Mouse (Mus musculus) stomach, postnatal 0 days (tissue): ENCODE data around the gene App. TPM values are rescaled to one million over a fixed set of nuclear protein-coding genes. Genes with fewer than 3 reads are reported as not detected.

Source experiments
- ATAC-seq: fragments of 200-750 bp; cut with Nextera tagmentation; 2 replicates; pipeline ENCODE4 v1.8.0; 2017; ENCODE audit not compliant: low FRiP score, low TSS enrichment
- DNase-seq: peaks from one replicate; pipeline ENCODE4 v3.0.0-alpha.2; 2016; ENCODE audit warnings: low spot score
- H3K27ac ChIP-seq: fragments of 300-500 bp; sonication (generic); replicated peaks from 2 replicates; pipeline ENCODE4 v1.5.1; 2014; ENCODE audit warnings: mild to moderate bottlenecking, control low read depth
- H3K27me3 ChIP-seq: fragments of 300-500 bp; sonication (generic); 2 replicates; pipeline ENCODE4 v1.6.1; 2014; ENCODE audit warnings: low read length; ENCODE audit not compliant: control insufficient read depth, insufficient read depth
- H3K36me3 ChIP-seq: fragments of 300-500 bp; sonication (generic); 2 replicates; pipeline ENCODE4 v1.6.1; 2014; ENCODE audit warnings: low read length, mixed read lengths; ENCODE audit not compliant: control insufficient read depth, insufficient read depth
- H3K4me1 ChIP-seq: fragments of 300-500 bp; sonication (generic); replicated peaks from 2 replicates; pipeline ENCODE4 v1.6.1; 2014; ENCODE audit warnings: antibody characterized with exemption; ENCODE audit not compliant: control insufficient read depth, insufficient read depth
- H3K4me2 ChIP-seq: fragments of 300-500 bp; sonication (generic); replicated peaks from 2 replicates; pipeline ENCODE4 v1.6.1; 2014; ENCODE audit warnings: low read depth, mild to moderate bottlenecking, control low read depth, moderate library complexity
- H3K4me3 ChIP-seq: fragments of 300-500 bp; sonication (generic); 2 replicates; pipeline ENCODE4 v1.5.1; 2014; ENCODE audit warnings: low read depth, low read length, control low read depth
- H3K9ac ChIP-seq: fragments of 300-500 bp; sonication (generic); 2 replicates; pipeline ENCODE4 v1.6.1; 2014; ENCODE audit warnings: mild to moderate bottlenecking, low read length, control low read depth, mixed read lengths
- H3K9me3 ChIP-seq: fragments of 300-500 bp; sonication (generic); 2 replicates; pipeline ENCODE4 v1.6.1; 2016; ENCODE audit warnings: low read length; ENCODE audit not compliant: control insufficient read depth
- CTCF ChIP-seq: IDR thresholded peaks from 2 replicates; pipeline ENCODE4 v1.5.1; 2016; ENCODE audit warnings: antibody characterized with exemption, low read depth, mild to moderate bottlenecking, moderate library complexity
- EP300 ChIP-seq: optimal IDR thresholded peaks from 2 replicates; pipeline ENCODE3; 2016; ENCODE audit warnings: antibody characterized with exemption
- WGBS: fragments of 180-500 bp; shearing (Covaris S2); extraction: QIAGEN DNeasy Blood & Tissue Kit; methylation state at CpG from one replicate; pipeline ENCODE4 v1.1.7; 2014; 5-methylcytosine and 5-hydroxymethylcytosine counted together
- polyA plus RNA-seq: library from polyadenylated mRNA; unstranded; fragments of >200 nt; fragmentation: Nextera tagmentation; extraction: Ambion mirVana; gene quantifications from 2 replicates; pipeline ENCODE4 v1.2.1, GENCODE M21; 2015

Gene App
- polyA plus RNA-seq, 1 experiment from 2014 or later: 156 TPM

DNA sequence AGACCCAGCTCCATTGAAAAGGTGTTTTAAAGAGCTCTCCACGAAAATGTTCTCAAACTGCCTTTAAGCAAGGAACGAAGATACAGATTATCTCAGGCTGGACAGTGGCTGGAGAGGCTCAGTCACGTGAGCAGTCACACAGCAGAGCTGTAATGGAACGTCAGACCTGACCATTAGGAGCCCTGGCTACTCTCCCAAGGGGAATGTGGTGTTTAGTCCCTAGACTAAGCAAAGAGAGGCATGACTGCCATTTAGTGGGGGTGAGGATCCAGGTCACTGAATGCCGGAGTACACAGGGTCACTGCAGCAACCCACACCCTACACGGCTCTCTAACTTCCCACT is 199.4 kb downstream of the App start:
- ATAC-seq (no peak), DNase-seq (no peak)
- H3K4me1 ChIP-seq: no peaks in the 10 kb centered on the region
- no peaks in the 10 kb centered on the region for H3K27me3 ChIP-seq
- H3K27ac ChIP-seq: no peak overlapping the region
- H3K9ac ChIP-seq: no peak overlapping the region
- H3K36me3 ChIP-seq: peaks cover 3% of the 10 kb centered on the region
- WGBS: 87% methylated on average over 6 of the region's 6 CpGs
- no peak for TF ChIP-seq CTCF
- no peak for TF ChIP-seq EP300
- no peaks in the 10 kb centered on the region for H3K9me3 ChIP-seq
- H3K4me3 ChIP-seq: no peak overlapping the region
- H3K4me2 ChIP-seq: no peak overlapping the region

- no peak overlapping the region for H3K27ac ChIP-seq
- H3K27me3 ChIP-seq: no peaks in the 10 kb centered on the region
- H3K36me3 ChIP-seq: peaks cover 3% of the 10 kb centered on the region
- H3K4me2 ChIP-seq: no peak overlapping the region
- H3K4me1 ChIP-seq: no peaks in the 10 kb centered on the region
- H3K9me3 ChIP-seq: no peaks in the 10 kb centered on the region
- no peak for DNase-seq
- H3K9ac ChIP-seq: no peak overlapping the region
- no peak overlapping the region for H3K4me3 ChIP-seq
- no peak for TF ChIP-seq CTCF
- TF ChIP-seq EP300: no peak
- whole genome bisulfite sequencing: 92% methylated on average over 15 of the region's 15 CpGs
- no peak for ATAC-seq
Observed at GRCm38 (mm10) chr16:84973446-84974175, 200.0 kb downstream of the App start.

- Histone ChIP-seq H3K4me3 (no peak overlapping the region), H3K9me3 (no peaks in the 10 kb centered on the region), H3K9ac (no peak overlapping the region), H3K27me3 (no peaks in the 10 kb centered on the region), H3K27ac (no peak overlapping the region), H3K36me3 (no peaks in the 10 kb centered on the region; the same call in 1 of the 2 replicates), H3K4me1 (no peaks in the 10 kb centered on the region), H3K4me2 (no peak overlapping the region)
- WGBS: 38% methylated on average over 16 of the region's 16 CpGs
- TF ChIP-seq CTCF (no peak), EP300 (no peak)
- ATAC-seq: no peak
- no peak for DNase-seq
Observed at GRCm38 (mm10) chr16:84971535-84972330, 201.8 kb downstream of the App start.

DNA sequence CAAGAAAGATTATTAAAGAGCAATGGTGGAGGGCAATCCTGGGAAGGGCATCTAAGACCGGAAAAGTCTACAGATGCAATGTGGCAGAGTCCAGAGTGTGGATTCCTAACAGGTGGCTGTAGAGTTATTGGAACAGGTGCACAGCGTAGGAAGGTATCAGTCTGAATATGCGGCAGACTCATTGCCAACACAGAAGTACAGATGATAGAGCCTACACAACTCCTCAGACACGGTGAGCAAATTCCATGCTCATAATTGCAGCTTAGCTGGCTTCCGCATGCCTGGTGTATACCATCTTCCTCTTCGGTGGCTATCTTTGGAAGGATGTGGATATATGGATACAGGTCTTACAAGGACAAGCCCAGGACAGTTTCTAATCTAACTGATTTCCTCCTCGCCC is 204.5 kb downstream of the App start:
- no peaks in the 10 kb centered on the region; the same call in 1 of the 2 replicates for H3K36me3 ChIP-seq
- no peak overlapping the region for H3K4me3 ChIP-seq
- ATAC-seq: no peak
- H3K9ac ChIP-seq: no peak overlapping the region
- no peaks in the 10 kb centered on the region for H3K4me1 ChIP-seq
- WGBS: 91% methylated on average over 7 of the region's 7 CpGs
- no peak overlapping the region for H3K27ac ChIP-seq
- no peak for DNase-seq
- TF ChIP-seq CTCF: no peak
- TF ChIP-seq EP300: no peak
- no peaks in the 10 kb centered on the region for H3K27me3 ChIP-seq
- no peak overlapping the region for H3K4me2 ChIP-seq
- no peaks in the 10 kb centered on the region for H3K9me3 ChIP-seq

GRCm38 (mm10) chr16:84966983-84967382 is 206.6 kb downstream of the App start:
- DNase-seq (no peak), ATAC-seq (no peak)
- no peak for TF ChIP-seq EP300
- TF ChIP-seq CTCF: no peak
- no peak overlapping the region for H3K4me3 ChIP-seq
- no peaks in the 10 kb centered on the region for H3K4me1 ChIP-seq
- no peaks in the 10 kb centered on the region for H3K9me3 ChIP-seq
- H3K27ac ChIP-seq: no peak overlapping the region
- H3K4me2 ChIP-seq: no peak overlapping the region
- H3K36me3 ChIP-seq: peaks cover 6% of the 10 kb centered on the region
- no peaks in the 10 kb centered on the region for H3K27me3 ChIP-seq
- H3K9ac ChIP-seq: no peak overlapping the region
- WGBS: 82% methylated on average over 4 of the region's 4 CpGs

DNA sequence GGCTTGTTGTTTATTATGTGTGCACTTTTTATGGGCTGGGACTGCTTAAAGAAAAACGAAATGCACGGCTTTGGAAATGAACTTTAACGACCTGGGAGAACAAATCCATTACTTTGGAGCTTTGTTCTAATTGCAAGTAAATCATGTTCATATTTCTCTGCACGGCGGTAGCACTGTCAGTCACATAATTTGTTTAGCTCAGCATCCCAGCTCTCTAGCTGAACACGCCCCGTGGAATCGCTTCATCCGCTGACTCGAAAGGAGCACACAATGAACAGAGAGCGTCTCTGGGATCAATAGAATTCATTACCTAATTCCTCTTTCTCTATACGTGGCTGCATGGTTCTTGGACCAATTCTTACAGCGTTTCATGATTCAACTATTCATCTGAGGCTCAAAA is 207.5 kb downstream of the App start:
- ATAC-seq (no peak), DNase-seq (no peak)
- no peak overlapping the region for H3K27ac ChIP-seq
- peaks cover 12% of the 10 kb centered on the region for H3K36me3 ChIP-seq
- H3K9me3 ChIP-seq: no peaks in the 10 kb centered on the region
- H3K9ac ChIP-seq: no peak overlapping the region
- 78% methylated on average over 13 of the region's 13 CpGs for WGBS
- TF ChIP-seq CTCF (no peak), EP300 (no peak)
- no peak overlapping the region for H3K4me3 ChIP-seq
- H3K4me1 ChIP-seq: no peaks in the 10 kb centered on the region
- H3K27me3 ChIP-seq: no peaks in the 10 kb centered on the region
- H3K4me2 ChIP-seq: no peak overlapping the region
